Mouse (Mus musculus): Measurements from ENCODE around the gene Nfrkb. TPM values are rescaled to one million over a fixed set of nuclear protein-coding genes. Genes with fewer than 3 reads are reported as not detected.

The Nfrkb gene
- total RNA-seq, 2 experiments from 2014 or later, result 26.2 to 34.3 TPM

Other genes starting within 250 kb of the Nfrkb start
- gene Aplp2, start 174.4 kb upstream of the Nfrkb start, total RNA-seq (2021), result 100 to 1,000 TPM; 451 to 456 TPM
- 10 to 100 TPM; 18.7 to 21.0 TPM for gene Prdm10, start 105.7 kb upstream of the Nfrkb start, total RNA-seq (2021)
- gene Tmem45b, start 78.3 kb downstream of the Nfrkb start, total RNA-seq (2021), result not detected

Data from layer of hippocampus, postnatal 25 days (tissue).